Mouse (Mus musculus): Measurements from ENCODE around the gene Azin2. TPM values are rescaled to one million over a fixed set of nuclear protein-coding genes. Genes with fewer than 3 reads are reported as not detected.

Gene Azin2
- total and polyA plus RNA-seq, 3 experiments: 0.39 to 2.3 TPM; not detected in 1

DNA sequence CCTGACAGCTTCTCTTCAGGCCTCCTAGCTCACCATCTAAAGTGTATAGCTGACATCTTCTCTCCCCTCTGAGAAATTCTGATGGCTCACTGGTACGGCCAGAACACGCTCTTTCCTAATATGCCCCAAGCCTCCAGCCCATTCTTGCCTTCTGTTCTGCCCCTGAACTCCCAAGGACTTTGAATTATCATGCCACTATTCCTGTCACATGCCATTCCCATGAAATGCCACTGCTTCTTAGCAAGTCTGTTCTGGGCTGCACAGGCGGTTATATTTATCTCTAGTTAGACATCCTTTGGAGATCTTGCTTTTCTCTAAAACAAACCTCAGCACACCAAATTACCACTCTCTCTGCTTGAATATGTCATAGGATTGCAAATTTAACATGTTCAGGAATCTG is 38.6 kb downstream of the Azin2 start:
- TF ChIP-seq RCOR1 (IDR thresholded peaks at IDR 0.05; ENCODE audit: low read depth, low read length): no peak
- no peak for TF ChIP-seq GATA1 (IDR thresholded peaks at IDR 0.05; ENCODE audit: low read depth, low read length)
- no peak for TF ChIP-seq UBTF (IDR thresholded peaks at IDR 0.05; ENCODE audit: borderline replicate concordance, insufficient read depth, low read depth, low read length)
- TF ChIP-seq TBP (IDR thresholded peaks at IDR 0.05; ENCODE audit: low read depth, low read length): no peak
- no peak for TF ChIP-seq ELF1 (IDR thresholded peaks at IDR 0.05; ENCODE audit: low read depth, low read length)
- no peak for TF ChIP-seq ZKSCAN1 (IDR thresholded peaks at IDR 0.05; ENCODE audit: low read depth, low read length)
- TF ChIP-seq E2F4 (IDR thresholded peaks at IDR 0.05; ENCODE audit: borderline replicate concordance, low read depth, low read length): no peak
- TF ChIP-seq TAL1 (IDR thresholded peaks at IDR 0.05; ENCODE audit: low read length): no peak
- no peak for TF ChIP-seq ZNF384 (IDR thresholded peaks at IDR 0.05; ENCODE audit: low read depth, low read length)
- no peak for TF ChIP-seq SMC3 (IDR thresholded peaks at IDR 0.05; ENCODE audit: low read depth, low read length)
- Histone ChIP-seq H3K9me3 (replicated peaks; ENCODE audit: insufficient read depth, low read length) (no peaks in the 10 kb centered on the region), H3K27ac (ENCODE audit: control insufficient read depth, low read depth, low read length) (no peak overlapping the region), H3K4me3 (ENCODE audit: control insufficient read depth in 1 of 2, insufficient read depth in 1 of 2, low read depth in 2 of 2, low read length in 2 of 2) (no peak overlapping the region), H3K27me3 (ENCODE audit: control insufficient read depth in 1 of 2, insufficient read depth in 2 of 2, low read length in 2 of 2) (no peaks in the 10 kb centered on the region), H3K36me3 (ENCODE audit: control insufficient read depth in 1 of 2, insufficient read depth in 2 of 2, low read length in 2 of 2) (no peaks in the 10 kb centered on the region), H3K4me1 (ENCODE audit: control insufficient read depth in 1 of 2, insufficient read depth in 2 of 2, low read length in 2 of 2) (no peaks in the 10 kb centered on the region), H3K9ac (ENCODE audit: control insufficient read depth, low read depth, low read length, poor library complexity, severe bottlenecking) (no peak overlapping the region), H3K79me2 (ENCODE audit: control insufficient read depth, insufficient read depth, low read length, poor library complexity) (no peaks in the 10 kb centered on the region)
- DNase-seq (ENCODE audit: low read depth, low spot score): no peak

DNA sequence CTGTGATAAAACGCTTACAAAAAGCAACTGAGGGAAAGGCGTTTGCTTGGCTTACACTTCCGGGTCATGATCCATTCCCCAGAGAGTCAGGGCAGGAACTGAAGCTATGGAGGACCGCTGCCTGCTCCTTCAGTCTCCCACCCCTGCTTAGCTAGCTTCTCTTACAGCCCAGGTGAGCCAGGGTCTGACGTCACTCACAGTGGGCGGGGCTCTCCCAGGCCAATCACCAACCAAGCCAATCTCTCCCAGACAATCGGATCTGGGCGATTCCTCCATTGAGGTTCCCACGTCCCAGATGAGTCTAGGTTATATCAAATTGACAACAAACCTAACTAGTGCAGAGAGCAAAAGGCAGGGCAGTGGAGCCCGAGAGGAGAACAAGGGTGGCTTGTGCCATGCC is 43.1 kb downstream of the Azin2 start:
- Histone ChIP-seq H3K4me3 (ENCODE audit: control insufficient read depth in 1 of 2, insufficient read depth in 1 of 2, low read depth in 2 of 2, low read length in 2 of 2) (no peak overlapping the region), H3K27me3 (ENCODE audit: control insufficient read depth in 1 of 2, insufficient read depth in 2 of 2, low read length in 2 of 2) (no peaks in the 10 kb centered on the region; a peak in 2 of 4 replicates), H3K36me3 (ENCODE audit: control insufficient read depth in 1 of 2, insufficient read depth in 2 of 2, low read length in 2 of 2) (no peaks in the 10 kb centered on the region), H3K27ac (ENCODE audit: control insufficient read depth, low read depth, low read length) (no peak overlapping the region), H3K9me3 (replicated peaks; ENCODE audit: insufficient read depth, low read length) (no peaks in the 10 kb centered on the region), H3K79me2 (ENCODE audit: control insufficient read depth, insufficient read depth, low read length, poor library complexity) (no peaks in the 10 kb centered on the region), H3K9ac (ENCODE audit: control insufficient read depth, low read depth, low read length, poor library complexity, severe bottlenecking) (no peak overlapping the region), H3K4me1 (ENCODE audit: control insufficient read depth in 1 of 2, insufficient read depth in 2 of 2, low read length in 2 of 2) (no peaks in the 10 kb centered on the region)
- DNase-seq (ENCODE audit: low read depth, low spot score): no peak
- TF ChIP-seq TCF12 (IDR thresholded peaks at IDR 0.05; ENCODE audit: low read depth, low read length) (no peak), NRF1 (IDR thresholded peaks at IDR 0.05; ENCODE audit: insufficient read depth, low read depth, low read length, poor library complexity, severe bottlenecking) (no peak), GABPA (IDR thresholded peaks at IDR 0.05; ENCODE audit: low read depth, low read length) (no peak), ZNF384 (IDR thresholded peaks at IDR 0.05; ENCODE audit: low read depth, low read length) (no peak), MEF2A (IDR thresholded peaks at IDR 0.05; ENCODE audit: extremely low read depth, insufficient replicate concordance, low read depth, low read length, poor library complexity, severe bottlenecking) (no peak), MXI1 (IDR thresholded peaks at IDR 0.05; ENCODE audit: low read depth, low read length) (no peak)

Measured in MEL (cell line).